Mouse (Mus musculus) midbrain, embryonic 10.5 days (tissue): ENCODE results near the gene Dync1li1. TPM values are rescaled to one million over a fixed set of nuclear protein-coding genes. Genes with fewer than 3 reads are reported as not detected.
A peak's percentile ranks its signal among the peaks of the same experiment; 100 is the strongest.

Source experiments
- DNase-seq: peaks from one replicate; pipeline ENCODE4 v3.0.0-alpha.2; 2017; ENCODE audit warnings: low spot score
- H3K27ac ChIP-seq: fragments of 300-500 bp; sonication (generic); replicated peaks from 2 replicates; pipeline ENCODE4 v1.5.1; 2016; ENCODE audit warnings: mild to moderate bottlenecking
- H3K27me3 ChIP-seq: fragments of 300-500 bp; sonication (generic); 2 replicates; pipeline ENCODE4 v1.6.1; 2016; ENCODE audit warnings: low read depth, mild to moderate bottlenecking; ENCODE audit not compliant: poor library complexity, severe bottlenecking
- H3K36me3 ChIP-seq: fragments of 300-500 bp; sonication (generic); 2 replicates; pipeline ENCODE4 v1.6.1; 2016; ENCODE audit warnings: mild to moderate bottlenecking, moderate library complexity
- H3K4me1 ChIP-seq: fragments of 300-500 bp; sonication (generic); 2 replicates; pipeline ENCODE4 v1.6.1; 2016
- H3K4me3 ChIP-seq: fragments of 300-500 bp; sonication (generic); 2 replicates; pipeline ENCODE4 v1.5.1; 2016; ENCODE audit warnings: mild to moderate bottlenecking, moderate library complexity
- H3K9me3 ChIP-seq: fragments of 300-500 bp; sonication (generic); replicated peaks from 2 replicates; pipeline ENCODE4 v1.6.1; 2016; ENCODE audit warnings: mild to moderate bottlenecking
- WGBS: fragments of 180-500 bp; shearing (Covaris S2); methylation state at CpG from one replicate; pipeline ENCODE4 v1.1.7; 2016; 5-methylcytosine and 5-hydroxymethylcytosine counted together
- polyA plus RNA-seq: library from polyadenylated mRNA; unstranded; fragments of >200 nt; fragmentation: Nextera tagmentation; extraction: Ambion mirVana; gene quantifications from 2 replicates; pipeline ENCODE4 v1.2.1, GENCODE M21; 2016

The Dync1li1 gene
- polyA plus RNA-seq, 1 experiment from 2014 or later = 86.9 TPM

- 85% methylated on average over 13 of the region's 13 CpGs for WGBS
- DNase-seq = no peak
- H3K36me3 ChIP-seq = peaks cover 46% of the 10 kb centered on the region
- H3K27ac ChIP-seq = peak overlapping the region; percentile 28
- no peaks in the 10 kb centered on the region for H3K27me3 ChIP-seq
- H3K4me3 ChIP-seq = no peak overlapping the region
- H3K9me3 ChIP-seq = 0 out of 2 replicates have a peak, but pooled peaks cover 4% of the 10 kb centered on the region
- H3K4me1 ChIP-seq = peaks cover 15% of the 10 kb centered on the region
These were observed 78.4 kb downstream of the Dync1li1 start for GRCm38 (mm10) chr9:114767030-114767429.

GRCm38 (mm10) chr9:114767507-114767906 lies 78.9 kb downstream of the Dync1li1 start:
- Histone ChIP-seq H3K4me3 (no peak overlapping the region), H3K27ac (peak overlapping the region; percentile 73), H3K36me3 (peaks cover 47% of the 10 kb centered on the region), H3K27me3 (no peaks in the 10 kb centered on the region), H3K4me1 (peaks cover 15% of the 10 kb centered on the region), H3K9me3 (0 out of 2 replicates have a peak, but pooled peaks cover 4% of the 10 kb centered on the region)
- no peak for DNase-seq
- WGBS = 87% methylated on average over 2 of the region's 2 CpGs

DNA sequence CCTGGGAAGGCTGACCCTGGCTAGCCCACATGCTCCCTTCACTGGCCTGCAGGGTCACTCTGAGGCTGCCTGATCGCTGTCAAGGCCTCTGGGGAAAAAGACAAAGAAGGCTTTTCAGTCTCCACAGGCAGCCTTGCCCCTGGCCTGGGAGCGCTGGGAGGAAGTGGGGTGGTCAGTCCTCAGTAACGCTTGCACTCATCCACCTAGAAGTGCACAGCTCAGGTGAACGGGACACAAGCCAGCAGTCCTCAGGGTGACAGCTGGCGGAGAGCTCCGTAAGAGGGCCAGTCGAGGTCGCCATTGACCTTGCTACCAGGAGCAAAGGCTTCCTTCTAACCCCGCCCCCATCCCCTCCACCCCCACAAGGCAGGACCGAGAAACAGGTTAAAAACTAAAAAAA lies 79.5 kb downstream of the Dync1li1 start:
- peak overlapping the region; percentile 73 for H3K27ac ChIP-seq
- H3K27me3 ChIP-seq = no peaks in the 10 kb centered on the region
- peaks cover 15% of the 10 kb centered on the region for H3K4me1 ChIP-seq
- H3K36me3 ChIP-seq = peaks cover 46% of the 10 kb centered on the region
- no peak for DNase-seq
- H3K4me3 ChIP-seq = no peak overlapping the region
- 0 out of 2 replicates have a peak, but pooled peaks cover 4% of the 10 kb centered on the region for H3K9me3 ChIP-seq
- WGBS = 60% methylated on average over 10 of the region's 10 CpGs

- H3K4me3 ChIP-seq = no peak overlapping the region
- 0 out of 2 replicates have a peak, but pooled peaks cover 4% of the 10 kb centered on the region for H3K9me3 ChIP-seq
- no peak overlapping the region for H3K27ac ChIP-seq
- no peaks in the 10 kb centered on the region for H3K27me3 ChIP-seq
- H3K36me3 ChIP-seq = peaks cover 46% of the 10 kb centered on the region
- peaks cover 23% of the 10 kb centered on the region for H3K4me1 ChIP-seq
- WGBS = 92% methylated on average over 4 of the region's 4 CpGs
- DNase-seq = no peak
These were observed 81.6 kb downstream of the Dync1li1 start for GRCm38 (mm10) chr9:114770224-114770623.

DNA sequence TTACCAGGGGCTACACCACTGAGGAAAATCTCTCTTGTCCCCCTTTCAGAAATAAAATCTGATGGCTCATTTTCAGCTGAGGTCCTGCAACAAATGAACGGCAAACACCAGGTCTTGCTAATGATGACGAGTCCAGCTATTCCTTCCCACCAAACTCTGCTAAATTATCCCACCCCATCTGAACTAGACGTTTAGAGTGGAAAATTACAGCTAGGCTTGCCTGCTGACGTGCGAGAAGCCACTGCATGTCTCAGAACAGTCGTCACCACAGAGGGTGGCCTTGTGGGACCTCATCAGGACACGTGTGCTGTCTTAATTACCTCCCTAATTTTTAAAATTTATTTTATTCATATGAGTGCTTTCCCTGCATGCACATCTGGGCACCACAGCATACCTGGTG lies 83.0 kb downstream of the Dync1li1 start:
- H3K27ac ChIP-seq = no peak overlapping the region
- H3K4me1 ChIP-seq = peaks cover 28% of the 10 kb centered on the region
- H3K36me3 ChIP-seq = peaks cover 35% of the 10 kb centered on the region
- H3K27me3 ChIP-seq = no peaks in the 10 kb centered on the region
- no peak for DNase-seq
- no peaks in the 10 kb centered on the region for H3K9me3 ChIP-seq
- H3K4me3 ChIP-seq = no peak overlapping the region
- WGBS = 93% methylated on average over 7 of the region's 7 CpGs

Other genes with a start within 250 kb of the Dync1li1 start
- gene Ccr4, start 183.9 kb upstream of the Dync1li1 start, polyA plus RNA-seq = not detected in 2 replicates
- 0.91 and 0.98 TPM in 2 replicates for gene C130032M10Rik, start 173.1 kb upstream of the Dync1li1 start, polyA plus RNA-seq
- 4.3 and 6.8 TPM in 2 replicates for gene Trim71, start 124.4 kb upstream of the Dync1li1 start, polyA plus RNA-seq
- 71.9 and 72.7 TPM in 2 replicates for gene Cnot10, start 48.6 kb upstream of the Dync1li1 start, polyA plus RNA-seq
- 27.1 and 27.2 TPM in 2 replicates for gene Cmtm6, start 42.3 kb downstream of the Dync1li1 start, polyA plus RNA-seq
- 75.6 and 88.2 TPM in 2 replicates for gene Cmtm7, start 93.1 kb downstream of the Dync1li1 start, polyA plus RNA-seq
- gene Cmtm8, start 155.4 kb downstream of the Dync1li1 start, polyA plus RNA-seq = 21.7 and 32.1 TPM in 2 replicates
- 13.6 and 15.2 TPM in 2 replicates for gene Gpd1l, start 245.2 kb downstream of the Dync1li1 start, polyA plus RNA-seq